Mouse (Mus musculus): ENCODE data around the gene Ccdc185. TPM values are rescaled to one million over a fixed set of nuclear protein-coding genes. Genes with fewer than 3 reads are reported as not detected.

Gene Ccdc185
- polyA plus RNA-seq (2012; rRNA removed) = not detected in 2 replicates

DNA sequence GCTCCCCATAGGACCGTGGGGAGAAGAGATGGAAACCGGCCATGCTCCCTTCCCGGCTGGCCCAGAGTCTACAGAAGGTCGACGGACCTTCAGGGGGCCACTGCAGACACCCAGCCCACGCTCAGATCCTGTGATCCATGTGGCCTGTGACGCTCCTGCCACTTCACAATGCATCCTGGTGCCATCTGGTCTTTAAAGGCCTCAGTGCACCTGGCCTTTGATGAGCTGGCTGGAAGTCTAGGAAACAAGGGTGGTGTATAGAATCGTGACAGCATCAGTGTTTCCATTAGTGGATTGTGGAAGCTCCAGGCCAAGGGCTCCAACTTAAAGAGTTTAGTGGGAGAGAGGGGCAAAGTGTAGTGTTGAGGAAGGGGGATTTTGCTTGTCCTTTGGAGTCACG, at the start of gene Ccdc185:
Gene Ccdc185 (minus strand): TSS at position 101 of the 400 bp plus-strand sequence.

DNA sequence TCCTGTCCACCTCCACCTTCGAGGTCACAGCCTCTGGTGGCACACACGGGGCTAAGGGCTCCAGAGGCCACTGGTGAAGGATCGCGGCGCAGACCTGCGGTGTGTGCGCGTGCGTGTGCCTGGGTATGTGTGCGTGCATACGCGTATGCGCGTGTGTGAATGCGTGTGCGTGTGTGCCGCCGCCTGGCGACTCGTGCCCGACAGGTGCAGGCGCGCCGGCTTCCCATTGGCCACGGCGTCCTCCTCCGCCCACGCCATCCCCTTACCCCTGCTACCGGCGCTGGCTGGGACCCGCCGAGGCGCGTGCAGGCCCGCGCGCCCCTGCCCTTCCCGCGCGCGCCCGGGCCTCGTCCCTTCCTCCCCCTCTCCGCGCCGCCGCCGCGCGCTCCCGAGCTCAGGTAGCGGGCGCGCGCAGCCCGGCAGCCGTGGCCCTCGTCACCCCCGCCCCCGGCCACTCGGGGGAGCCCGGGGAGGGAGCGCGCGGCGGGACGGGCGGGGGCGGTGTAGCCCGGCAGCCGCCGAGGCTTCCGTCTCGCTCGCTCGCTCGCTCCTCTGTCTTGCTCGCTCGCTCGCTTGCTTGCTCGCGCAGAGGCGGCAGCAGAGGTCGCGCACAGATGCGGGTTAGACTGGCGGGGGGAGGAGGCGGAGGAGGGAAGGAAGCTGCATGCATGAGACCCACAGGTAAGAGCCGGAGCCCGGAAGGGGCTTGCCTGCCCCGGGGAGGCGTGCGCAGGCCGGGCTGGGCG, 14.9 kb upstream of the Ccdc185 start, which contains the start of gene Susd4:
Gene Susd4 (plus strand): TSS at position 145 of the 746 bp plus-strand sequence.

Other genes with a start within 250 kb of the Ccdc185 start
- gene Capn2, start 231.6 kb downstream of the Ccdc185 start, polyA plus RNA-seq (2012; rRNA removed) = 55.7 and 57.5 TPM in 2 replicates
- 0.08 and 0.09 TPM in 2 replicates for gene Capn8, start 184.2 kb downstream of the Ccdc185 start, polyA plus RNA-seq (2012; rRNA removed)
- gene Susd4, start 14.7 kb upstream of the Ccdc185 start, polyA plus RNA-seq (2012; rRNA removed) = 57.0 and 57.6 TPM in 2 replicates
- gene Tlr5, start 205.6 kb upstream of the Ccdc185 start, polyA plus RNA-seq (2012; rRNA removed) = 0.49 and 0.56 TPM in 2 replicates

Measured in central nervous system, embryonic 18 days (tissue).